Mouse (Mus musculus) embryonic fibroblast, embryonic 13.5 days (primary cell): ENCODE measurements around the gene Ncs1.

Experiments
- CTCF ChIP-seq: IDR thresholded peaks from 2 replicates; pipeline ENCODE4 v1.5.1; 2011; ENCODE audit warnings: mild to moderate bottlenecking, control low read depth, low read length, moderate library complexity, borderline replicate concordance; ENCODE audit not compliant: insufficient read depth
- POLR2A ChIP-seq: IDR thresholded peaks from 2 replicates; pipeline ENCODE4 v1.6.1; 2011; ENCODE audit warnings: low read depth, mild to moderate bottlenecking, control low read depth, low read length, moderate library complexity

- TF ChIP-seq CTCF (no peak), POLR2A (no peak)
Measured at GRCm38 (mm10) chr2:31206211-31206610, 39.4 kb upstream of the Ncs1 start.
